Mouse (Mus musculus): ENCODE results near the gene Yaf2.

GRCm38 (mm10) chr15:93283349-93283748, 53.4 kb downstream of the Yaf2 start:
- TF ChIP-seq CTCF (IDR thresholded peaks at IDR 0.05; ENCODE audit: extremely low read depth, insufficient read depth, insufficient read length, insufficient replicate concordance) = peak; percentile 5; the same call in 1 of the 2 replicates
- TF ChIP-seq POLR2A (IDR thresholded peaks at IDR 0.05; ENCODE audit: low read depth, low read length) = no peak

Data from spleen, adult 2 months (tissue).